Mouse (Mus musculus) E14TG2a.4 (cell line): ENCODE data around the gene E130309D02Rik.
A peak's percentile ranks its signal among the peaks of the same experiment; 100 is the strongest.

Source experiments
- H3K27me3 ChIP-seq: 2 replicates; pipeline ENCODE4 v1.6.1; 2014; ENCODE audit warnings: low read length, control low read depth; ENCODE audit not compliant: insufficient read depth
- H3K36me3 ChIP-seq: 2 replicates; pipeline ENCODE4 v1.6.1; 2014; ENCODE audit warnings: low read length, control low read depth; ENCODE audit not compliant: insufficient read depth
- H3K4me1 ChIP-seq: replicated peaks from 2 replicates; pipeline ENCODE4 v1.6.1; 2014; ENCODE audit warnings: low read depth, low read length, control low read depth
- H3K4me3 ChIP-seq: replicated peaks from 2 replicates; pipeline ENCODE4 v1.5.1; 2014; ENCODE audit warnings: mild to moderate bottlenecking, low read length
- H3K9me3 ChIP-seq: 2 replicates; pipeline ENCODE4 v1.6.1; 2014; ENCODE audit warnings: low read length, control low read depth
- CTCF ChIP-seq: conservative IDR thresholded peaks from 2 replicates; pipeline ENCODE4 v1.5.1; 2014; ENCODE audit warnings: low read length
- NANOG ChIP-seq: IDR thresholded peaks from 2 replicates; pipeline ENCODE4 v1.6.1; 2014; ENCODE audit warnings: borderline replicate concordance, low read length, mixed read lengths
- POU5F1 ChIP-seq: IDR thresholded peaks from 2 replicates; pipeline ENCODE4 v1.6.1; 2014; ENCODE audit warnings: low read length, borderline replicate concordance

Gene E130309D02Rik

GRCm38 (mm10) chr5:143254487-143255130 lies 60.6 kb downstream of the E130309D02Rik start:
- TF ChIP-seq CTCF (no peak), POU5F1 (no peak), NANOG (no peak)
- Histone ChIP-seq H3K9me3 (no peaks in the 10 kb centered on the region), H3K36me3 (no peaks in the 10 kb centered on the region), H3K27me3 (peaks cover 94% of the 10 kb centered on the region), H3K4me1 (peaks cover 24% of the 10 kb centered on the region), H3K4me3 (peak overlapping the region; percentile 76)

- peaks cover 24% of the 10 kb centered on the region for H3K4me1 ChIP-seq
- peak overlapping the region; percentile 76 for H3K4me3 ChIP-seq
- H3K9me3 ChIP-seq, result no peaks in the 10 kb centered on the region
- H3K36me3 ChIP-seq, result no peaks in the 10 kb centered on the region
- TF ChIP-seq NANOG (no peak), CTCF (no peak), POU5F1 (no peak)
- H3K27me3 ChIP-seq, result peaks cover 90% of the 10 kb centered on the region
Measured at GRCm38 (mm10) chr5:143253881-143254486, 61.2 kb downstream of the E130309D02Rik start.

- no peaks in the 10 kb centered on the region for H3K9me3 ChIP-seq
- H3K27me3 ChIP-seq, result peaks cover 83% of the 10 kb centered on the region
- TF ChIP-seq POU5F1, result no peak
- no peak for TF ChIP-seq NANOG
- no peak for TF ChIP-seq CTCF
- peaks cover 24% of the 10 kb centered on the region for H3K4me1 ChIP-seq
- peaks cover 2% of the 10 kb centered on the region for H3K36me3 ChIP-seq
- H3K4me3 ChIP-seq, result peak overlapping the region; percentile 76
Measured at GRCm38 (mm10) chr5:143253186-143253880, 61.8 kb downstream of the E130309D02Rik start.

- Histone ChIP-seq H3K36me3 (peaks cover 7% of the 10 kb centered on the region), H3K4me1 (peaks cover 24% of the 10 kb centered on the region), H3K9me3 (no peaks in the 10 kb centered on the region), H3K4me3 (peak overlapping the region; percentile 76), H3K27me3 (peaks cover 78% of the 10 kb centered on the region)
- TF ChIP-seq NANOG, result no peak
- TF ChIP-seq CTCF, result no peak
- TF ChIP-seq POU5F1, result no peak
Measured at GRCm38 (mm10) chr5:143252791-143253185, 62.4 kb downstream of the E130309D02Rik start.

- H3K36me3 ChIP-seq, result peaks cover 15% of the 10 kb centered on the region
- no peaks in the 10 kb centered on the region for H3K9me3 ChIP-seq
- no peak overlapping the region for H3K4me3 ChIP-seq
- H3K27me3 ChIP-seq, result peaks cover 70% of the 10 kb centered on the region
- TF ChIP-seq NANOG (no peak), POU5F1 (no peak), CTCF (no peak)
- peaks cover 24% of the 10 kb centered on the region for H3K4me1 ChIP-seq
Measured at GRCm38 (mm10) chr5:143252039-143252438, 63.1 kb downstream of the E130309D02Rik start.
